Mouse (Mus musculus) forebrain, embryonic 16.5 days (tissue): ENCODE results near the gene Gck. TPM values are rescaled to one million over a fixed set of nuclear protein-coding genes. Genes with fewer than 3 reads are reported as not detected.

Experiments
- ATAC-seq: fragments of 200-750 bp; cut with Nextera tagmentation; 2 replicates; pipeline ENCODE4 v1.8.0; 2017; ENCODE audit warnings: mild to moderate bottlenecking, moderate library complexity
- H3K27ac ChIP-seq: fragments of 300-500 bp; sonication (generic); 2 replicates; pipeline ENCODE4 v1.5.1; 2014; ENCODE audit warnings: low read length, control low read depth
- H3K27me3 ChIP-seq: fragments of 300-500 bp; sonication (generic); replicated peaks from 2 replicates; pipeline ENCODE4 v1.6.1; 2014; ENCODE audit warnings: low read length; ENCODE audit not compliant: control insufficient read depth, insufficient read depth
- H3K36me3 ChIP-seq: fragments of 300-500 bp; sonication (generic); 2 replicates; pipeline ENCODE4 v1.6.1; 2014; ENCODE audit not compliant: control insufficient read depth, insufficient read depth
- H3K4me1 ChIP-seq: fragments of 300-500 bp; sonication (generic); replicated peaks from 2 replicates; pipeline ENCODE4 v1.6.1; 2014; ENCODE audit warnings: low read length; ENCODE audit not compliant: control insufficient read depth, insufficient read depth
- H3K4me2 ChIP-seq: fragments of 300-500 bp; sonication (generic); 2 replicates; pipeline ENCODE4 v1.6.1; 2014; ENCODE audit warnings: mild to moderate bottlenecking, low read length, control low read depth
- H3K4me3 ChIP-seq: fragments of 300-500 bp; sonication (generic); replicated peaks from 2 replicates; pipeline ENCODE4 v1.5.1; 2014; ENCODE audit warnings: mild to moderate bottlenecking, low read length, control low read depth
- H3K9ac ChIP-seq: fragments of 300-500 bp; sonication (generic); replicated peaks from 2 replicates; pipeline ENCODE4 v1.6.1; 2014; ENCODE audit warnings: low read depth, low read length, control low read depth
- H3K9me3 ChIP-seq: fragments of 300-500 bp; sonication (generic); 2 replicates; pipeline ENCODE4 v1.6.1; 2016; ENCODE audit warnings: low read length; ENCODE audit not compliant: control insufficient read depth
- WGBS: fragments of 180-500 bp; shearing (Covaris S2); extraction: QIAGEN DNeasy Blood & Tissue Kit; methylation state at CpG from one replicate; pipeline ENCODE4 v1.1.7; 2014; 5-methylcytosine and 5-hydroxymethylcytosine counted together
- polyA plus RNA-seq: library from polyadenylated mRNA; unstranded; fragments of >200 nt; fragmentation: Nextera tagmentation; extraction: Ambion mirVana; gene quantifications from 2 replicates; pipeline ENCODE4 v1.2.1, GENCODE M21; 2015

Gck gene
- polyA plus RNA-seq, 1 experiment from 2014 or later: 8.2 TPM

DNA sequence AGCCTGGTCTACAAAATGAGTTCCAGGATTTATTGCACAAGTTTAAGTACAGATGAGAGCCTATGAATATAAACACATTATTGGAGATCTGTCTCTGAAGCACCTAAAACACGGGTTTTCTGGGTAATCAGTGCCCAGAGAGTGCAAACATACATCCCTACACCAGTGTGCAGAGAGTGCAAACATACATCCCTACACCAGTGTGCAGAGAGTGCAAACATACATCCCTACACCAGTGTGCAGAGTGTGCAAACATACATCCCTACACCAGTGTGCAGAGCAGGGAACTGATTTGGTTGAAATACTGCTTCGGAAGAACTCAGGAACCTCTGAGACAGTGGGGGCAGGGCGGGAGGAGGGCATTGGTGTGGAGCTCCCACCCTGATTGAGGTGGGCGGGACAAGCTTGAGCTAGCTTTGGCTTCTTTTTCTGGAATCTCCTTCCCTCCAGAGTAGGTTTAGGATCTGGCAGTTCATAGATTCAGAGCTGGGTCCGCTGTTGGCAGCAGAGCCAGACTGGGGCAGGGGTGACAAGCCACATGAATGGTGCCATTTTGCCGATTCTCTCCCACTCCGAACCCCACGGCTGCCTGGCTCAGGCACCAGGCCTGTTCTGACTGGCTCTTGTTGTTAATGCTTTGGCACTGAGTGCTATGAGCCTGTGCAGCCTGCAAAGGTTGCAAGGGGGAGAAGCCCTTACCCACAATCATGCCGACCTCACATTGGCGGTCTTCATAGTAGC, 43.9 kb downstream of the Gck start:
- no peaks in the 10 kb centered on the region for H3K9me3 ChIP-seq
- no peak overlapping the region for H3K27ac ChIP-seq
- no peak overlapping the region for H3K9ac ChIP-seq
- no peak for ATAC-seq
- 73% methylated on average over 10 of the region's 10 CpGs for WGBS
- peaks cover 15% of the 10 kb centered on the region for H3K4me1 ChIP-seq
- H3K4me2 ChIP-seq: no peak overlapping the region
- no peaks in the 10 kb centered on the region for H3K36me3 ChIP-seq
- H3K27me3 ChIP-seq: no peaks in the 10 kb centered on the region
- H3K4me3 ChIP-seq: no peak overlapping the region

DNA sequence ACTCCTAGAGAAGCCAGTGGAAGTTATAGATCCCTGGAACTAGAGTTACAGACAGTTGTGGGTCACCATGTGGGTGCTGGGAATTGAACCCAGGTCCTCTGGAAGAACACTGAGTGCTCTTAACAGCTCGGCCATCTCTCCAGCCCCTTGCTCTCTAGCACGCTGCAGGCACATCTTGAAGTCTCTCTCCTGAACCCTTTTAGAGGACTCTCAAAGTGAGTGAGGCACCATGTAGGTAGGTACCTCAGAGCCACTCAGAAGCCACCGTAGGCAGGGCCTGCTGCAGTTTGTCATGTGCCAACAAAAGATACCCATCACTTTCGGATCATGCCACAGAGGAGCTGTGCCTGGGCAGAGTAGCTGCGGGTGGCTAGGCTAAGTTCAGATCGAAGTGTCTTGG, 45.0 kb downstream of the Gck start:
- H3K27ac ChIP-seq: no peak overlapping the region
- no peaks in the 10 kb centered on the region for H3K9me3 ChIP-seq
- 96% methylated on average over 6 of the region's 6 CpGs for WGBS
- H3K27me3 ChIP-seq: no peaks in the 10 kb centered on the region
- H3K4me2 ChIP-seq: no peak overlapping the region
- no peak overlapping the region for H3K9ac ChIP-seq
- H3K36me3 ChIP-seq: no peaks in the 10 kb centered on the region
- H3K4me1 ChIP-seq: peaks cover 15% of the 10 kb centered on the region
- no peak for ATAC-seq
- no peak overlapping the region for H3K4me3 ChIP-seq

DNA sequence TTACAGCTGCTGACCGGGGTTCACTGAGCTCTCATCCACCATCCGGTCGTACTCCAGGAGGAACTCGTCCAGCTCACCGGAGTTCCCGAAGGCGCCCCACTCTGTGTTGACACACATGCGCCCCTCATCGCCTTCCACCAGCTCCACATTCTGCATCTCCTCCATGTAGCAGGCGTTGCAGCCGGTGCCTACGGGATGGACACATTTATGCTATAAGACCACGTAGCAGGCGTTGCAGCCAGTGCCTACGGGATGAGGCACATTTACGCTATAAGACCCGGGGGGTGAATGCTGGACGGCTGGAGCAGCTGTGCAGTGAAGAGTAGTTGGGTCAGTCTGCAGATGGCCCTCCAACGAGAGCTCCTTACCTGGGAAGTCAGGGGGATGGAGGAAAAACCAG, 45.5 kb downstream of the Gck start:
- Histone ChIP-seq H3K4me1 (peaks cover 15% of the 10 kb centered on the region), H3K9ac (no peak overlapping the region), H3K9me3 (no peaks in the 10 kb centered on the region), H3K4me2 (no peak overlapping the region), H3K36me3 (no peaks in the 10 kb centered on the region), H3K4me3 (no peak overlapping the region), H3K27ac (no peak overlapping the region), H3K27me3 (no peaks in the 10 kb centered on the region)
- WGBS: 93% methylated on average over 19 of the region's 19 CpGs
- no peak for ATAC-seq

DNA sequence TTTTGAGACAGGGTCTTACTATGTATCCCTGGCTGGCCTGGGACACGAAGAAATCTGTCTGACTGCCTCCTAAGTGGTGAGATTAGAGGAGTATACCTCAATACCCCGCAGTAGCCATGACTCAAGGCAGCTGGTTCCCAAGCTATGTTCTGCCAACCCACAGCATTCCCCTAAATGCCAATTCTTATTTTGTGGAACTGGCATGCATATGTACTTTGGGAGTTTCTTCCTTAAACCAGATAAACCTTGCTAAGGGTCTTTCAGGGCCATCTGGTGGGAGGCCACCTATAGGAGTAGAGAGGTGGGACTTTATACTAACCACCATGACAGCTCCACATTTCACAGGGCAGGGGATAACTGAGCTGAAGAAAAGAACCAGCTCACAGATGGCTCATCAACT, 46.0 kb downstream of the Gck start:
- no peaks in the 10 kb centered on the region for H3K27me3 ChIP-seq
- H3K4me1 ChIP-seq: peaks cover 15% of the 10 kb centered on the region
- H3K36me3 ChIP-seq: no peaks in the 10 kb centered on the region
- WGBS: 90% methylated on average over 2 of the region's 2 CpGs
- H3K27ac ChIP-seq: no peak overlapping the region
- H3K4me3 ChIP-seq: no peak overlapping the region
- no peak for ATAC-seq
- no peaks in the 10 kb centered on the region for H3K9me3 ChIP-seq
- H3K4me2 ChIP-seq: no peak overlapping the region
- H3K9ac ChIP-seq: no peak overlapping the region

DNA sequence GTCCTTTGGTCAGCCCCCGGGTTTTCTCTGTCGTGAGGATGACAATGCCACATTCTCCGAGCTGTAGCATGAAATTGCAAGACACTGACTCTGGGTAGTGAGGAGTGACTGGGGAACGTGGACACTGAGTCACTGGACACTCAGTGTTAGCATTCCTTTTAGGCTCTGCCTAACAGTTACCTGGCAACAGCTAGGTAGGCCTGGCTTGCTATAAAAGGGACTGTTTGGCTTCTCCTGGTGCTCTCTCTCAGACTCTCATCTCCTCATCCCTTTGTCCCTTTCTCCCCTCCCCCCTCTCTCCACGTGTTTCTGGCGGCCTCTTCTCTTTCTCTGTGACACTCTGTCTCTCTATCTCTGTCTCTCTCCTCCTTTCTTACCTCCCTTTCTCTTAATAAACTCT, 47.5 kb downstream of the Gck start:
- Histone ChIP-seq H3K27ac (peak overlapping the region; percentile 75), H3K9ac (peak overlapping the region; percentile 75), H3K4me3 (peak overlapping the region; percentile 52), H3K27me3 (no peaks in the 10 kb centered on the region), H3K9me3 (no peaks in the 10 kb centered on the region), H3K4me2 (peak overlapping the region; percentile 78), H3K4me1 (peaks cover 15% of the 10 kb centered on the region), H3K36me3 (no peaks in the 10 kb centered on the region)
- WGBS: 4% methylated on average over 6 of the region's 6 CpGs
- ATAC-seq: peak; percentile 31

DNA sequence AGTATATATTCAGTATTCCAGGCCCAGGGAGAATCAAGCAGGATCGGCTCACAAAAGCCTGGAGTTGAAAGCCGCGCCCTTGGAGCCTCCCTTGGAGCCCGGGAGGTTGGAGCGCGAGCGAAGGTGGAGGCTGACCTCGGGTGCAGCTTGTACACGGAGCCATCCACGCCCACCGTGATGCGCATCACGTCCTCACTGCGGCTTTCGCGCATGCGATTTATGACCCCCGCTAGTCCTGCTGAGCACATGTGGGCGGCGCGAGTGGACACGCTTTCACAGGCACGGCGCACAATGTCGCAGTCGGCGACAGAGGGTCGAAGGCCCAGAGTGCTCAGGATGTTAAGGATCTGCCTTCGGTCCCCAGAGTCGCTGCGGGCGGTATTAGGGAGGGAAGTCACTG, 47.9 kb downstream of the Gck start:
- Histone ChIP-seq H3K27ac (peak overlapping the region; percentile 75), H3K4me1 (peaks cover 15% of the 10 kb centered on the region), H3K27me3 (no peaks in the 10 kb centered on the region), H3K4me3 (peak overlapping the region; percentile 52), H3K36me3 (no peaks in the 10 kb centered on the region), H3K4me2 (peak overlapping the region; percentile 78), H3K9me3 (no peaks in the 10 kb centered on the region), H3K9ac (peak overlapping the region; percentile 75)
- ATAC-seq: peak; percentile 87
- WGBS: under 1% methylated on average over 32 of the region's 32 CpGs

DNA sequence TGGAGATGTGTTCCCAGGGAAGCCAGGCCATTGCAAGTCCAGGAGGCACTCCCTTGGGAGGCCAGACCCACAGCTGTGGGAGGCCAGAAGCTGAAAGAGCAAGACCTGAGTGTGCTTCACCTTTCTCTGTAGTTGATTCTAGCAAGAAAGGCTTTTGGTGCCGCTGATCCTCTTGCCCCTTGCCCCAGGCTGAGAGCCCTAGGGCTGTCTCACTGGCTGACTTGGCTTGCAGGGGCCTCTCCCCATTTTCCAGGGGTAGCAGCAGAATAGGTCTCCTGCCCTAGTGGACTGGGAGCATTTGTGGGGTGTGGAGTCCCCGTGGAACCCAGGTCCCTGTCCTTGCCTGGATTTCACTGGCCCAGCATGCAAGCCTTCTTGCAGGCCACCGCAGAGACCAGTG, 48.6 kb downstream of the Gck start:
- no peaks in the 10 kb centered on the region for H3K9me3 ChIP-seq
- no peak for ATAC-seq
- WGBS: 17% methylated on average over 3 of the region's 3 CpGs

DNA sequence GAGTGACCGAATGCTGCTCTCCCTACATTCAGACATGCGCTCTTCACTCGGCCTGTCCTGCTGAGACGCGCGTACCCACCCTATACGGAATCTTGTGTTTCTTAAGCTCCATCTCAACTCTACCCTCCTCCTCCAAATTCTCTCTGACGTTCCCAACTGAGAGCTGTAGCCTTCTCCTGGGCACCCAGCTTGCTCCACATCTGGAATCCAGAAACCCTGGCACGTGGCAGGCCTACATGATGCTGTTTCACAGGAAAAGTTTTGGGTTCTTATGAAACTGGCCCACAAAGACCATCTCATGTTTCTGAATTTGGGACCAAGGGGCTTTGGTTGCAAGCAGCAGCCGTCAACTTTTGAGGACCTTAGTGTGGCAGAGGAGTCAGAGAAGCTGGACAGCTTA, 50.6 kb downstream of the Gck start:
- no peaks in the 10 kb centered on the region for H3K9me3 ChIP-seq
- no peak overlapping the region for H3K9ac ChIP-seq
- H3K4me2 ChIP-seq: no peak overlapping the region
- no peak for ATAC-seq
- no peaks in the 10 kb centered on the region for H3K27me3 ChIP-seq
- H3K36me3 ChIP-seq: no peaks in the 10 kb centered on the region
- H3K27ac ChIP-seq: no peak overlapping the region
- H3K4me3 ChIP-seq: no peak overlapping the region
- WGBS: 93% methylated on average over 10 of the region's 10 CpGs
- peaks cover 15% of the 10 kb centered on the region for H3K4me1 ChIP-seq

More for the DNA sequence above, 48.6 kb downstream of the Gck start:
- Histone ChIP-seq H3K27ac (peak overlapping the region; percentile 75), H3K27me3 (no peaks in the 10 kb centered on the region), H3K9ac (peak overlapping the region; percentile 75), H3K4me2 (peak overlapping the region; percentile 78), H3K4me1 (peaks cover 15% of the 10 kb centered on the region), H3K4me3 (peak overlapping the region; percentile 52), H3K36me3 (no peaks in the 10 kb centered on the region)

DNA sequence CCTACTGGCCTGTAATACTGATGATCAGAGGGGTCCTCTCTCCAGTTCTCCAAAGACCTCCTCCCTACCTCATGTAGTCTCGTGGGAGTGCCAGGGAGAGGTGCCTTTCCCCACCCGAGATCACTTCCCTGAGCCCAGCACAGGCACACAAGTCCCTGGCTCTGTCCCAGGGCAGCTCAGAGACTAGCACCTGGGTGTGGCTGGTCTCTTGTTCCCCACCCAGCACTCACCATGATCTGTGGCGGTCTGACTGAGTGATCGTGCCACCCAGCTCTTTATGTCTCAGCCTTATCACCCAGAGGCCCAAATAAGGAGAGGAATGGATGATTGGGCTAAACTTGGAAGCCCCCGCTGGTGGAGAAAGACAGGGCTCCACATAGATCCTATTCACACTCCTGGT, 51.4 kb downstream of the Gck start, which contains the start of gene Myl7:
Gene Myl7, minus strand, starts transcription at position 252 of the 400 bp plus-strand sequence.
- 75% methylated on average over 5 of the region's 5 CpGs for WGBS
- no peaks in the 10 kb centered on the region for H3K9me3 ChIP-seq
- no peak within 1 kb of the TSS for H3K9ac ChIP-seq
- ATAC-seq: no peak
- H3K27me3 ChIP-seq: no peaks in the 10 kb centered on the region
- H3K4me2 ChIP-seq: no peak within 1 kb of the TSS
- no peak within 1 kb of the TSS for H3K4me3 ChIP-seq
- peaks cover 15% of the 10 kb centered on the region for H3K4me1 ChIP-seq
- H3K36me3 ChIP-seq: no peaks in the 10 kb centered on the region
- H3K27ac ChIP-seq: no peak within 1 kb of the TSS
